Mouse (Mus musculus): ENCODE data around the gene Elmo1.

The Elmo1 gene

GRCm38 (mm10) chr13:20207126-20207525, 116.7 kb downstream of the Elmo1 start:
- peak; percentile 35 for DNase-seq (ENCODE audit: low spot score)

GRCm38 (mm10) chr13:20207950-20208642, 117.7 kb downstream of the Elmo1 start:
- no peak for DNase-seq (ENCODE audit: low spot score)

DNA sequence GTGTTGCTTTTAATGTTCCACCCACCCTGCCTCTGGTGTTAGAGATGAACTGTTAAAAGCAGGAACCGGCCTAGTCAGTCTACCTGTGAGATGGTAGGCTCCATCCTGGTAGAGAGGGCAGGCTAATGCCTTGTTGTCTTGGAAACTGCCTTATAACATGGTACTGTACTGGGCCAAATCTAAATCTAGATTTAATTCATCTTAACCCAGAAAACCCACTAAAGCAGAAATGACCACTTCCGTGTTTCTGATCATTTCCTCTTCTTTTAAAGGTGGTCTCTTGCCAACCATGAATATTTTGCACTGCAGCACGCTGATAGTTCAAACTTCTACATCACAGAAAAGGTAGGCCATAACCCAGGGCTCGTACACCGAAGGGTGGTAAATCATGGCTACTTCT, 118.5 kb downstream of the Elmo1 start:
- DNase-seq (ENCODE audit: low spot score) = no peak

GRCm38 (mm10) chr13:20211780-20212179, 121.4 kb downstream of the Elmo1 start:
- no peak for DNase-seq (ENCODE audit: low spot score)

- DNase-seq (ENCODE audit: low spot score) = no peak
Observed at GRCm38 (mm10) chr13:20212665-20213064, 122.3 kb downstream of the Elmo1 start.

- DNase-seq (ENCODE audit: low spot score) = no peak
Observed at GRCm38 (mm10) chr13:20213861-20214260, 123.5 kb downstream of the Elmo1 start.

GRCm38 (mm10) chr13:20217453-20218090, 127.2 kb downstream of the Elmo1 start:
- DNase-seq (ENCODE audit: low spot score) = no peak

- DNase-seq (ENCODE audit: low spot score) = no peak
Observed at GRCm38 (mm10) chr13:20218126-20218525, 127.7 kb downstream of the Elmo1 start.

DNA sequence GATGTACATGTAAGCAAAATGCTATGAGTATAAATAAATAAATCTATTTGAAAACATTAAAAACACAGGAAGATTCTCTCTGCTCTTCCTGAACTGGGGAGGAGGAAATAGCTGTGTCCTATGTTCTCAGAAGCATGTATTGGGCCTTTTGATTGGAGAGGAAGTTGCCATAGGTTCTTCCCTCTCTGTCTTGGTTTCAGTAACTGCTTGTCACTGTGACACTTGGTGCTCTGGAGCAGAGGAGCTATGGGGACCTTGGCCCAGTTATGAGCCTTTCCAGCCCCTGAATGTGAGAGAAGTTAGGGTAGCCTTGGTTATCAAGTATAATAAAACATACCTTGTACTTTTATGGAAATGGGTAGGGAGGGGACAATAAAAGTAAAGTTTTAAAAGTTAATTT, 130.0 kb downstream of the Elmo1 start:
- DNase-seq (ENCODE audit: low spot score) = no peak

GRCm38 (mm10) chr13:20227923-20228705, 137.7 kb downstream of the Elmo1 start:
- DNase-seq (ENCODE audit: low spot score) = peak; percentile 57

- DNase-seq (ENCODE audit: low spot score) = peak; percentile 60
Observed at GRCm38 (mm10) chr13:20231837-20232728, 141.7 kb downstream of the Elmo1 start.

- no peak for DNase-seq (ENCODE audit: low spot score)
Observed at GRCm38 (mm10) chr13:20233707-20234106, 143.3 kb downstream of the Elmo1 start.

DNA sequence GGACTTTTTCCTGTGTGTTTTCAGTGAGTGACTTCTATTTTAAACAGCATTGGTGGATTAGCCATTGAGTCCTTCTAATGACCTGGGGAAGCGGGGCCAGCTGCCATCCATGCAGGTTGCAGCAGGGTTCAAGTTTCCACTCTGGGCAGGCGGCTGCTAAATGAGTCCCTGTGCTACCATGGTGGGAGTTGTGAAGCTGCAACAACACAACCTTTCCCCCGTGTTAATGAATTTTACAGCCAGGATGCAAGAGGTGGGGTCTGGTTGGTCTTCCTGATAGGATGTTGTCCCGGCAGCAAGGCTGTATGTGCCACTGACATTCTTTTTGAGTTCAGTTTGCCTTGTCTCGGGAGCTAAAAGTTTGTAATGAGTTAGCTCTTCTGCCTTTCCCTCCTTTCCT, 147.2 kb downstream of the Elmo1 start:
- DNase-seq (ENCODE audit: low spot score) = no peak

- no peak for DNase-seq (ENCODE audit: low spot score)
Observed at GRCm38 (mm10) chr13:20238146-20238545, 147.8 kb downstream of the Elmo1 start.

- DNase-seq (ENCODE audit: low spot score) = no peak
Observed at GRCm38 (mm10) chr13:20238743-20239142, 148.3 kb downstream of the Elmo1 start.

DNA sequence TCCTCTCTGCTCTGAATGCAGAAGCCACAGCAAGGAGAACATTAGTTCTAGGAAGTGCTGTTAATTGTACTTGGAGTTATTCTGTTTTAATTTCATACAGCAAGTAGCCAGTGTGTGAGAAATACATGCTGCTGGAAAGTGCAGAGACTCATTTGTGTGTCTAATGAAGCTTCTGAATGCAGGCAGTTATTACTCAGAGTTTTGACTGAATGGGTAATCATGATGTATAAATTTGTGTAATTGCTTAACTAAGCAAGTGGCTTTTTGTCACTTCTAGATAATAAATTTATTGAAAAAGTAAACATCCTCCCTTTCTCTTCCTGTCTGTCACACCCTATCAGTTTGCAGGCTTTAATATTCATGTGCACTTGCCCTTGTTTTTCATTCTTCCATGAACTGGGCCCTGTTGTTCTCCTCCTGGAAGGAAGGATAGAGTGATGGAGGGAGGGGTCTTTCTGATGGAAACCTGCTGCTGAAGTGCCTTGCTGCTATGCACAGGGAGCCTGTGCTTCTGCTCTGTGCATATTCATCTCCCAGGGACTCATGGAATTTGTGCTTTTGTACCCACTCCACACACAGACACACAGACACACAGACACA, 159.8 kb downstream of the Elmo1 start:
- no peak for DNase-seq (ENCODE audit: low spot score)

DNA sequence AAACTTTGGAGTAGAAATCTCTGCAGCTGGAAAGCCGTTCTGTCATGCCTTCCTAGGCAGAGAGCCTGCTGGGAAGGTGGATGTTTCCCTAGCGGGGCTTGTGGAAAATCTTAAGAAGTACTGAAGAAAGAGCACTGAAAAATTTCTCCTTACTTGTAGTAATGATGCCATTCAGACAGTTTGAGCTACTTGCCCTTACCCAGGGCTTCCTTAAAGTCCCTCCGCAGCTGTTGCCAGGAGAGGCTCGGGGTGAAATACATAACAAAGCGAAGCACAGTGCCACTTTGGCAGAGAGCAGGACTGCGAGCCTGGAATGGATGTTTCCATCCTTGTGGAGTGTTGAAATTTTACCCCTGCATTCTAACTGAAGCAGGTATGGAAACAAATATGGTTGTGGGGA, 164.5 kb downstream of the Elmo1 start:
- no peak for DNase-seq (ENCODE audit: low spot score)

- no peak for DNase-seq (ENCODE audit: low spot score)
Observed at GRCm38 (mm10) chr13:20255380-20255779, 165.0 kb downstream of the Elmo1 start.

GRCm38 (mm10) chr13:20256613-20257012, 166.2 kb downstream of the Elmo1 start:
- no peak for DNase-seq (ENCODE audit: low spot score)

DNA sequence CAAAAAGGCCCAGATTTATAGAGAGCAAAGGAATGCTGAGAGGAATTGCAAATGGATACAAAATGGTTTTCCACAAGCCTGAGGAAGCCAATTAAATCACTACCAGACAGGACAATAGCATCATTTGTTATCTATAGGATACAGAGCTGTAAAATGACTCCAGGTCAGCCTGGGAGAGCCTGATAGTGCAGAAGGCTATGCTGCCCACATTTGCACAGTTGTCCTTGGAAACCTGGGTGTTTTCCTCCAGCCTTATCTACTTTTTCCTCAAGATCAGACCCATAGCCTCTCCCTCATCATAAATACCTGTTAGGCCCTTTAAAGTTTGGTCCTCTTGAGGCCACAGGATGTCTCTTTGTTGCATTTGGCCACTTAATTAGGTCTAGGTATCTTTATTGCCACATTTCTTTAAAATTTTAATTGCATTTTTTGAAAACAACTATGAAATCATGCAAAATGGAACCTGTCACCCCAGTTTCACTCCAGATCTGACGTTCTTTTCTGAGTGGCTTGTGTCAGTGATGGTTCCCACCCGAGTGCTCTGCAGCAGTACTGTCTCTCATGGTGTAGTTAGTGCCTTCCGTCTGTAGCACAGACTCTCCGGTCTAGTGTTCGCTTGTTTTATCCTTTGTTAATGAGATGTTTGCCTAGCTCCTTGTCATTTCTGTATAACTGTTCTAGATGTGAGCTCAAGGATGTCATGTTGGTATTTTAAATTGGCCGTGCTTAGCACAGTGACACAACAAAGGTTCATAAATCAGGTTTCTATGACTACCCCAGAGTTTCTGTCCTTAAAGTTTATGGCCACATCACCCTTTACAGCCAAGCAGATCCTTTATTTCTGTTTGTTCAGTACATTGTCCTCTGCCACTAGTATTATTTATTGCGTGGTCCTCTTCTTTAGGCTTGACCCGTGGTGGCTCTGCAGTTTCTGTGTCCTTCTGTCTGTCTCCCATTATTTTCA, 167.4 kb downstream of the Elmo1 start:
- DNase-seq (ENCODE audit: low spot score) = no peak
